Mouse (Mus musculus) embryonic facial prominence, embryonic 11.5 days (tissue): ENCODE data around the gene Ptpn13. TPM values are rescaled to one million over a fixed set of nuclear protein-coding genes. Genes with fewer than 3 reads are reported as not detected.

Source experiments
- ATAC-seq: fragments of 200-750 bp; cut with Nextera tagmentation; replicated peaks from 2 replicates; pipeline ENCODE4 v1.8.0; 2017; ENCODE audit warnings: low read depth; ENCODE audit not compliant: insufficient number of reproducible peaks, low FRiP score, low TSS enrichment
- DNase-seq: peaks from one replicate; pipeline ENCODE4 v3.0.0-alpha.2; 2015; ENCODE audit warnings: low spot score
- H3K27ac ChIP-seq: fragments of 300-500 bp; sonication (generic); replicated peaks from 2 replicates; pipeline ENCODE4 v1.5.1; 2014; ENCODE audit warnings: mild to moderate bottlenecking, low read depth, low read length, control low read depth
- H3K27me3 ChIP-seq: fragments of 300-500 bp; sonication (generic); 2 replicates; pipeline ENCODE4 v1.6.1; 2014; ENCODE audit warnings: mild to moderate bottlenecking, low read length, moderate library complexity, mixed read lengths; ENCODE audit not compliant: control insufficient read depth, insufficient read depth
- H3K36me3 ChIP-seq: fragments of 300-500 bp; sonication (generic); replicated peaks from 2 replicates; pipeline ENCODE4 v1.6.1; 2014; ENCODE audit warnings: low read depth, mild to moderate bottlenecking, low read length, moderate library complexity, mixed read lengths; ENCODE audit not compliant: control insufficient read depth, insufficient read depth
- H3K4me1 ChIP-seq: fragments of 300-500 bp; sonication (generic); 2 replicates; pipeline ENCODE4 v1.6.1; 2014; ENCODE audit warnings: low read length, mixed read lengths; ENCODE audit not compliant: control insufficient read depth, insufficient read depth
- H3K4me2 ChIP-seq: fragments of 300-500 bp; sonication (generic); 2 replicates; pipeline ENCODE4 v1.6.1; 2014; ENCODE audit warnings: low read depth, mild to moderate bottlenecking, control low read depth, low read length, moderate library complexity
- H3K4me3 ChIP-seq: fragments of 300-500 bp; sonication (generic); 2 replicates; pipeline ENCODE4 v1.5.1; 2014; ENCODE audit warnings: low read depth, low read length, control low read depth
- H3K9ac ChIP-seq: fragments of 300-500 bp; sonication (generic); replicated peaks from 2 replicates; pipeline ENCODE4 v1.6.1; 2014; ENCODE audit warnings: mild to moderate bottlenecking, control low read depth, low read length
- H3K9me3 ChIP-seq: fragments of 300-500 bp; sonication (generic); replicated peaks from 2 replicates; pipeline ENCODE4 v1.6.1; 2016; ENCODE audit warnings: mild to moderate bottlenecking, low read length, inconsistent platforms, mixed read lengths; ENCODE audit not compliant: control insufficient read depth
- WGBS: fragments of 180-500 bp; shearing (Covaris S2); extraction: QIAGEN DNeasy Blood & Tissue Kit; methylation state at CpG from one replicate; pipeline ENCODE4 v1.1.7; 2014; 5-methylcytosine and 5-hydroxymethylcytosine counted together
- polyA plus RNA-seq: library from polyadenylated mRNA; unstranded; fragments of >200 nt; fragmentation: Nextera tagmentation; extraction: Ambion mirVana; gene quantifications from 2 replicates; pipeline ENCODE4 v1.2.1, GENCODE M21; 2014

Gene Ptpn13
- polyA plus RNA-seq, 1 experiment from 2014 or later = 15.3 TPM

GRCm38 (mm10) chr5:103412020-103412747 is 12.8 kb upstream of the Ptpn13 start:
- DNase-seq (peak; percentile 46), ATAC-seq (no peak)
- Histone ChIP-seq H3K36me3 (no peaks in the 10 kb centered on the region), H3K4me2 (no peak overlapping the region), H3K27ac (no peak overlapping the region), H3K9me3 (no peaks in the 10 kb centered on the region), H3K27me3 (no peaks in the 10 kb centered on the region), H3K9ac (no peak overlapping the region), H3K4me1 (no peaks in the 10 kb centered on the region), H3K4me3 (no peak overlapping the region)
- WGBS = 41% methylated on average over 10 of the region's 10 CpGs

DNA sequence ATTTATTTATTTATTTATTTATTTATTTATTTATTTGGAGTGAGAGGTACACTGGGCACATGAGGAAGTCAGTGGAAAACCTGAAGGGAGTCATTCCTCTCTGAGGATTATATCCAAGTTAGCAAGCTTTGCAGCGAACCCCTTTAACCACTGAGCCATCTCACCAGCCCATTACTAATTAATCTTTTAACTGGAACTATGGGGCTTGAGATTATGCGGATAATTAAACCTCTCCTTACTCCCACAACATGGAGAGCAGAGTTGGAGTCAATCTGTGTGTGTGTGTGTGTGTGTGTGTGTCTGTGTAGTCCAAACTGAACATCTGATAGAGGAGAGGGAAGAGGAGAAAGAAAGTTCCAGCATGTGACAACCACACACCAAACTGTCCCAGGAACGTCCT is 10.4 kb upstream of the Ptpn13 start:
- H3K9ac ChIP-seq = no peak overlapping the region
- no peak overlapping the region for H3K27ac ChIP-seq
- H3K4me3 ChIP-seq = no peak overlapping the region
- no peaks in the 10 kb centered on the region for H3K27me3 ChIP-seq
- no peaks in the 10 kb centered on the region for H3K36me3 ChIP-seq
- DNase-seq (no peak), ATAC-seq (no peak)
- no peaks in the 10 kb centered on the region for H3K4me1 ChIP-seq
- WGBS = 72% methylated on average over 3 of the region's 3 CpGs
- no peaks in the 10 kb centered on the region for H3K9me3 ChIP-seq
- H3K4me2 ChIP-seq = no peak overlapping the region

GRCm38 (mm10) chr5:103418009-103418408 is 7.0 kb upstream of the Ptpn13 start:
- no peaks in the 10 kb centered on the region for H3K9me3 ChIP-seq
- ATAC-seq = no peak
- no peak overlapping the region for H3K4me3 ChIP-seq
- H3K27me3 ChIP-seq = no peaks in the 10 kb centered on the region
- H3K36me3 ChIP-seq = no peaks in the 10 kb centered on the region
- H3K4me2 ChIP-seq = no peak overlapping the region
- DNase-seq = no peak
- H3K4me1 ChIP-seq = no peaks in the 10 kb centered on the region
- H3K9ac ChIP-seq = no peak overlapping the region
- no peak overlapping the region for H3K27ac ChIP-seq
- WGBS = 69% methylated on average over 9 of the region's 9 CpGs

GRCm38 (mm10) chr5:103418886-103419285 is 6.1 kb upstream of the Ptpn13 start:
- DNase-seq (no peak), ATAC-seq (no peak)
- H3K9me3 ChIP-seq = no peaks in the 10 kb centered on the region
- H3K4me1 ChIP-seq = no peaks in the 10 kb centered on the region
- no peak overlapping the region for H3K9ac ChIP-seq
- WGBS = 58% methylated on average over 3 of the region's 3 CpGs
- no peak overlapping the region for H3K4me2 ChIP-seq
- no peaks in the 10 kb centered on the region for H3K27me3 ChIP-seq
- no peak overlapping the region for H3K27ac ChIP-seq
- no peak overlapping the region for H3K4me3 ChIP-seq
- H3K36me3 ChIP-seq = no peaks in the 10 kb centered on the region

GRCm38 (mm10) chr5:103420568-103420967 is 4.4 kb upstream of the Ptpn13 start:
- no peak overlapping the region for H3K27ac ChIP-seq
- no peaks in the 10 kb centered on the region for H3K9me3 ChIP-seq
- H3K36me3 ChIP-seq = no peaks in the 10 kb centered on the region
- H3K9ac ChIP-seq = no peak overlapping the region
- H3K4me2 ChIP-seq = no peak overlapping the region
- no peak overlapping the region for H3K4me3 ChIP-seq
- H3K4me1 ChIP-seq = no peaks in the 10 kb centered on the region
- H3K27me3 ChIP-seq = no peaks in the 10 kb centered on the region
- WGBS = 41% methylated on average over 10 of the region's 10 CpGs
- DNase-seq (peak; percentile 26), ATAC-seq (no peak)

GRCm38 (mm10) chr5:103422609-103423008 is 2.4 kb upstream of the Ptpn13 start:
- H3K27ac ChIP-seq = no peak overlapping the region
- H3K4me2 ChIP-seq = no peak overlapping the region
- H3K27me3 ChIP-seq = no peaks in the 10 kb centered on the region
- H3K4me1 ChIP-seq = no peaks in the 10 kb centered on the region
- DNase-seq (no peak), ATAC-seq (no peak)
- H3K9me3 ChIP-seq = no peaks in the 10 kb centered on the region
- no peak overlapping the region for H3K9ac ChIP-seq
- H3K36me3 ChIP-seq = no peaks in the 10 kb centered on the region
- WGBS = 66% methylated on average over 6 of the region's 6 CpGs
- no peak overlapping the region for H3K4me3 ChIP-seq

DNA sequence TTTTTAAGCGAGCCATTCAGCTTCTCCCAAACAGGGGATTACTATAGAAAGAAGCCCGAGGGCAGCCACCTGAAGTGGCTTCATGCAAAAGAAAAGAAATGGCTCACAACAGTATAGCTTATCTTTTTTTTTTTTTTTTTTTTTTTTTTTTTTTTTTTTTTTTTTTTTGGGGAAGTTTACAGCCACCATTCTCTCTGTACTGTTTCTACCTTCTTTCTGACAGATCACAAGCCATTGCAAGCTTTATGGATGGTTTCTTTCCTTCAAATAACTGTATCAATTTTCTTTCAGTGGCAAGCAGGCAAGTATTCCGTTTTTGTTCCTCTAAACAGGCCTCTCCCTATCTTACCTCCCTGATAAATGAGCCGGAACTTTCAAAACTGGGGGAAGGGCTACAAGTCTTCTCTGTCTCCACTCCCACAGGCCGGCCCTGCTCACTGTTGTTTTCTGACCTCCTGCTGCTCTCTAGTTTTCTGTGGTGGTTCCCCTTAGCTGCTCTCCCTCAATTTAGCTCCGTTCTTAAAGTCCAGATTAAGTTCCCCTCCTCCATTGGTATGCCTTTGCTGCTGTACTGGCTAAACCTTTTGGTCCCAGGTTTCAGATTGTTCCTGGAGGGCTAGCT is 1.6 kb upstream of the Ptpn13 start:
- no peaks in the 10 kb centered on the region for H3K36me3 ChIP-seq
- ATAC-seq = no peak
- no peaks in the 10 kb centered on the region for H3K27me3 ChIP-seq
- no peak overlapping the region for H3K4me3 ChIP-seq
- no peaks in the 10 kb centered on the region for H3K9me3 ChIP-seq
- H3K4me1 ChIP-seq = no peaks in the 10 kb centered on the region
- WGBS = 11% methylated on average over 6 of the region's 6 CpGs
- no peak overlapping the region for H3K9ac ChIP-seq
- DNase-seq = peak; percentile 58
- H3K4me2 ChIP-seq = no peak overlapping the region
- H3K27ac ChIP-seq = no peak overlapping the region

DNA sequence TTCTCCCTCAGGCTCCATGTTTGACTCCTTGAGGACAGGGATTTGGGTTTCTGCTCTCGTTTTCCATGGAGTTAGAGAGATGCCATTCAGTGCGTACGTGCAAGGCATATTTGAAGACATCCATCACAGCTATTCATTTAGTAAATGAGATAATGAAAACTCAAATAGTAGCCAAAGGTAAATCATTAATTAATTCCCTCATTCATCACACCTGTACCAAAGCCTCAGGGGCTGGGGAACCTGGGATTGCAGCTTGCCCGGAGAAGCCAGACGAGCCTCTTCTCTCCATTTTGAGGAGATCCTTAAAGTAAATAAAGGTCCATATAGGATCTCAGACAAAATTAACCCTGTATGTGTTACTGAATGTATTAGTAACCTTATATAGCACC is 1.1 kb upstream of the Ptpn13 start:
- WGBS = 6% methylated on average over 5 of the region's 5 CpGs
- H3K36me3 ChIP-seq = no peaks in the 10 kb centered on the region
- no peak overlapping the region for H3K4me3 ChIP-seq
- H3K27ac ChIP-seq = no peak overlapping the region
- no peaks in the 10 kb centered on the region for H3K4me1 ChIP-seq
- DNase-seq (no peak), ATAC-seq (no peak)
- no peaks in the 10 kb centered on the region for H3K27me3 ChIP-seq
- no peak overlapping the region for H3K9ac ChIP-seq
- no peaks in the 10 kb centered on the region for H3K9me3 ChIP-seq
- H3K4me2 ChIP-seq = no peak overlapping the region; the same call in 1 of the 2 replicates
